Mouse (Mus musculus): ENCODE measurements around the gene Hsd17b13.

DNA sequence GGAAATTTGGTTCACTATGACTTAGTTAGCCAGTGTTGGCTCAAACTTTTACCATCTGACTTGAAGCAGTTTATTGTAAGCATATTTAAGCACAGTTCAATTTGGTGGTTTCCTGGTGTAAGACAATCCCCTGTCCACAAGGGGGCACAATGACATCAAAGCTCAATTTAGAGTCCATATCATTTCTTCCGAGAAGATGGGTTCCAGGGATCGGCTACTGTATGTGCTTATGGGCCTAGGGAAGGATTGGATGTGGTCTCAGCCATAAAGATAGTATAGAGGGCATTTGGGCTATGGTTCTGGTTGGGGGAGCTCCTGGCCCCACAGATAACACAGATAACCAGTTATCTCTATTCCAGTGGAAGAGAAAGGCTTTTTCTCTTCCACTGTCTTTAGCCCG lies 18.0 kb upstream of the Hsd17b13 start:
- TF ChIP-seq CTCF (conservative IDR thresholded peaks at IDR 0.05; ENCODE audit: insufficient read depth, insufficient read length, low read depth, low read length): peak; percentile 34
- TF ChIP-seq POLR2A (IDR thresholded peaks at IDR 0.05; ENCODE audit: low read depth, low read length): no peak

Data from kidney, adult 2 months (tissue).